Mouse (Mus musculus): ENCODE measurements around the gene Rbms2. TPM values are rescaled to one million over a fixed set of nuclear protein-coding genes. Genes with fewer than 3 reads are reported as not detected.
"Not testable (repeated sequence)": the region's sequence is repeated elsewhere in the genome, so short reads cannot be mapped to it uniquely, and the experiment has no call there.

Gene Rbms2
- polyA plus RNA-seq, 1 experiment, result 137 TPM

GRCm38 (mm10) chr10:128175996-128176755, 3.9 kb downstream of the Rbms2 start:
- Histone ChIP-seq H3K9ac (ENCODE audit: low read depth, poor library complexity, severe bottlenecking) (peak overlapping the region; percentile 82), H3K4me3 (ENCODE audit: low read depth, low read length) (peak overlapping the region; percentile 90), H3K27me3 (ENCODE audit: control insufficient read depth, insufficient read depth, low read length, poor library complexity, severe bottlenecking) (no peaks in the 10 kb centered on the region), H3K4me1 (ENCODE audit: control insufficient read depth, insufficient read depth, low read length) (no peaks in the 10 kb centered on the region), H3K27ac (ENCODE audit: insufficient read depth, low read length) (peak overlapping the region; percentile 85), H3K36me3 (ENCODE audit: control insufficient read depth, insufficient read depth, low read length, poor library complexity, severe bottlenecking) (no peaks in the 10 kb centered on the region), H3K9me3 (replicated peaks; ENCODE audit: control insufficient read depth, insufficient read depth, low read length, poor library complexity, severe bottlenecking) (no peaks in the 10 kb centered on the region)
- TF ChIP-seq POLR2A (IDR thresholded peaks at IDR 0.05; ENCODE audit: insufficient read depth, low read length) (no peak), CTCF (IDR thresholded peaks at IDR 0.05; ENCODE audit: low read depth, low read length) (no peak), EP300 (IDR thresholded peaks at IDR 0.05; ENCODE audit: insufficient read depth, low read depth, low read length) (no peak)

GRCm38 (mm10) chr10:128175302-128175701, 4.8 kb downstream of the Rbms2 start:
- Histone ChIP-seq H3K9me3 (replicated peaks; ENCODE audit: control insufficient read depth, insufficient read depth, low read length, poor library complexity, severe bottlenecking) (no peaks in the 10 kb centered on the region), H3K9ac (ENCODE audit: low read depth, poor library complexity, severe bottlenecking) (peak overlapping the region; percentile 82), H3K4me1 (ENCODE audit: control insufficient read depth, insufficient read depth, low read length) (no peaks in the 10 kb centered on the region), H3K4me3 (ENCODE audit: low read depth, low read length) (peak overlapping the region; percentile 90), H3K36me3 (ENCODE audit: control insufficient read depth, insufficient read depth, low read length, poor library complexity, severe bottlenecking) (no peaks in the 10 kb centered on the region), H3K27me3 (ENCODE audit: control insufficient read depth, insufficient read depth, low read length, poor library complexity, severe bottlenecking) (no peaks in the 10 kb centered on the region), H3K27ac (ENCODE audit: insufficient read depth, low read length) (0 out of 2 replicates have a peak overlapping the region, but pooled peaks have one; percentile 85)
- TF ChIP-seq EP300 (IDR thresholded peaks at IDR 0.05; ENCODE audit: insufficient read depth, low read depth, low read length) (no peak), CTCF (IDR thresholded peaks at IDR 0.05; ENCODE audit: low read depth, low read length) (no peak), POLR2A (IDR thresholded peaks at IDR 0.05; ENCODE audit: insufficient read depth, low read length) (no peak)

- H3K4me1 ChIP-seq (ENCODE audit: control insufficient read depth, insufficient read depth, low read length); H3K27me3 ChIP-seq (ENCODE audit: control insufficient read depth, insufficient read depth, low read length, poor library complexity, severe bottlenecking); H3K9me3 ChIP-seq (replicated peaks; ENCODE audit: control insufficient read depth, insufficient read depth, low read length, poor library complexity, severe bottlenecking); H3K4me3 ChIP-seq (ENCODE audit: low read depth, low read length); H3K9ac ChIP-seq (ENCODE audit: low read depth, poor library complexity, severe bottlenecking); H3K36me3 ChIP-seq (ENCODE audit: control insufficient read depth, insufficient read depth, low read length, poor library complexity, severe bottlenecking): not testable (repeated sequence)
- 0 out of 2 replicates have a peak overlapping the region, but pooled peaks have one; percentile 55 for H3K27ac ChIP-seq (ENCODE audit: insufficient read depth, low read length)
Measured at GRCm38 (mm10) chr10:128171348-128171747, 8.7 kb downstream of the Rbms2 start.

- no peaks in the 10 kb centered on the region for H3K9me3 ChIP-seq (replicated peaks; ENCODE audit: control insufficient read depth, insufficient read depth, low read length, poor library complexity, severe bottlenecking)
- no peaks in the 10 kb centered on the region for H3K27me3 ChIP-seq (ENCODE audit: control insufficient read depth, insufficient read depth, low read length, poor library complexity, severe bottlenecking)
- peak overlapping the region; percentile 40; the same call in 1 of the 2 replicates for H3K9ac ChIP-seq (ENCODE audit: low read depth, poor library complexity, severe bottlenecking)
- H3K4me3 ChIP-seq (ENCODE audit: low read depth, low read length), result no peak overlapping the region
- peak overlapping the region; percentile 74 for H3K27ac ChIP-seq (ENCODE audit: insufficient read depth, low read length)
- no peaks in the 10 kb centered on the region for H3K36me3 ChIP-seq (ENCODE audit: control insufficient read depth, insufficient read depth, low read length, poor library complexity, severe bottlenecking)
- no peak for TF ChIP-seq POLR2A (IDR thresholded peaks at IDR 0.05; ENCODE audit: insufficient read depth, low read length)
- no peak for TF ChIP-seq CTCF (IDR thresholded peaks at IDR 0.05; ENCODE audit: low read depth, low read length)
- TF ChIP-seq EP300 (IDR thresholded peaks at IDR 0.05; ENCODE audit: insufficient read depth, low read depth, low read length), result no peak
- no peaks in the 10 kb centered on the region for H3K4me1 ChIP-seq (ENCODE audit: control insufficient read depth, insufficient read depth, low read length)
Measured at GRCm38 (mm10) chr10:128167091-128167490, 13.0 kb downstream of the Rbms2 start.

- H3K4me1 ChIP-seq (ENCODE audit: control insufficient read depth, insufficient read depth, low read length); H3K9me3 ChIP-seq (replicated peaks; ENCODE audit: control insufficient read depth, insufficient read depth, low read length, poor library complexity, severe bottlenecking); H3K4me3 ChIP-seq (ENCODE audit: low read depth, low read length); H3K36me3 ChIP-seq (ENCODE audit: control insufficient read depth, insufficient read depth, low read length, poor library complexity, severe bottlenecking); H3K9ac ChIP-seq (ENCODE audit: low read depth, poor library complexity, severe bottlenecking); H3K27ac ChIP-seq (ENCODE audit: insufficient read depth, low read length); H3K27me3 ChIP-seq (ENCODE audit: control insufficient read depth, insufficient read depth, low read length, poor library complexity, severe bottlenecking): not testable (repeated sequence)
Measured at GRCm38 (mm10) chr10:128165726-128166125, 14.4 kb downstream of the Rbms2 start.

- Histone ChIP-seq H3K27ac (ENCODE audit: insufficient read depth, low read length) (no peak overlapping the region), H3K36me3 (ENCODE audit: control insufficient read depth, insufficient read depth, low read length, poor library complexity, severe bottlenecking) (peaks cover 4% of the 10 kb centered on the region; the same call in 1 of the 2 replicates), H3K4me1 (ENCODE audit: control insufficient read depth, insufficient read depth, low read length) (no peaks in the 10 kb centered on the region), H3K4me3 (ENCODE audit: low read depth, low read length) (no peak overlapping the region), H3K9me3 (replicated peaks; ENCODE audit: control insufficient read depth, insufficient read depth, low read length, poor library complexity, severe bottlenecking) (no peaks in the 10 kb centered on the region), H3K9ac (ENCODE audit: low read depth, poor library complexity, severe bottlenecking) (no peak overlapping the region), H3K27me3 (ENCODE audit: control insufficient read depth, insufficient read depth, low read length, poor library complexity, severe bottlenecking) (no peaks in the 10 kb centered on the region)
- TF ChIP-seq POLR2A (IDR thresholded peaks at IDR 0.05; ENCODE audit: insufficient read depth, low read length), result no peak
- no peak for TF ChIP-seq CTCF (IDR thresholded peaks at IDR 0.05; ENCODE audit: low read depth, low read length)
- TF ChIP-seq EP300 (IDR thresholded peaks at IDR 0.05; ENCODE audit: insufficient read depth, low read depth, low read length), result no peak
Measured at GRCm38 (mm10) chr10:128153978-128154377, 26.1 kb downstream of the Rbms2 start.
